Mouse (Mus musculus) heart, postnatal 25 days (tissue): ENCODE data around the gene Hoxa10. TPM values are rescaled to one million over a fixed set of nuclear protein-coding genes. Genes with fewer than 3 reads are reported as not detected.
A peak's percentile ranks its signal among the peaks of the same experiment; 100 is the strongest.

Experiments
- DNase-seq: peaks from one replicate; pipeline ENCODE4 v3.0.0; 2022; ENCODE audit warnings: low spot score
- intact Hi-C: fragments of 180-260 bp; cut with DNase I; formaldehyde crosslinking; loops from one replicate; pipeline ENCODE4 v1.15.1; 2025
- total RNA-seq, 2 experiments: library from RNA; stranded (reverse); gene quantifications; 2 replicates each; pipeline ENCODE4 v1.2.3; 2021

The Hoxa10 gene
- total RNA-seq, 2 experiments from 2014 or later = not detected

GRCm38 (mm10) chr6:52222729-52223128 lies 17.9 kb downstream of the Hoxa10 start:
- intact Hi-C loops = loop anchor here (10.0 kb wide), 1 partner anchor 838 kb away; no protein-coding TSS in a partner anchor
- no peak for DNase-seq

- intact Hi-C loops = loop anchor here (1.0 to 10.0 kb wide), 3 partner anchors 351 to 837 kb away; no protein-coding TSS in a partner anchor
Observed at GRCm38 (mm10) chr6:52221993-52222685, 18.5 kb downstream of the Hoxa10 start.

GRCm38 (mm10) chr6:52221337-52221992 lies 19.2 kb downstream of the Hoxa10 start, which contains the start of gene Hoxa7:
Gene Hoxa7 (minus strand): TSS chr6:52221854.
- intact Hi-C loops = loop anchor here (1.0 to 10.0 kb wide), 3 partner anchors 351 to 837 kb away; no protein-coding TSS in a partner anchor
- peak; percentile 62 for DNase-seq

More at GRCm38 (mm10) chr6:52221993-52222685, 18.5 kb downstream of the Hoxa10 start:
- DNase-seq = no peak

DNA sequence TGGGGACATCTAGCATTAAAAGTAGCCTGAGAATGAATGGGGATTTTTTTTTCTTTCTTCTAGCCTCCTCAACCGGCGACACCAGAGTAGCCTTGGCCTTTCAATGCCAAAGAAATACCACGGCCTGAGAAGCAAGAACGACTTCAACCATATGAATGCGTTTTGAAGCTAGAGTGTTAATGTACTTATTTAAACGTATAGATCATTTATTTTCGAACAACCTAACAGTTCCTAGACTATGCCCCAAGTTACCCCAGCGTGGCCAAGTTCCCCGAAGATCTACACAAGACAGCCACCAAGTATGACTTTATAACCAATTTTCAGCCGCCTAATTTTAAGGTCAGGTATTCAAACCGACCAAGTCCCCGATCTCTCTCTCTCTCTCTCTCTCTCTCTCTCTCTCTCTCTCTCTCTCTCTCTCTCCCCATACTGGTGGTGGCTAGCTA lies 19.8 kb downstream of the Hoxa10 start:
- DNase-seq = no peak
- intact Hi-C loops = loop anchor here (1.0 to 10.0 kb wide), 3 partner anchors 350 to 836 kb away; no protein-coding TSS in a partner anchor

DNA sequence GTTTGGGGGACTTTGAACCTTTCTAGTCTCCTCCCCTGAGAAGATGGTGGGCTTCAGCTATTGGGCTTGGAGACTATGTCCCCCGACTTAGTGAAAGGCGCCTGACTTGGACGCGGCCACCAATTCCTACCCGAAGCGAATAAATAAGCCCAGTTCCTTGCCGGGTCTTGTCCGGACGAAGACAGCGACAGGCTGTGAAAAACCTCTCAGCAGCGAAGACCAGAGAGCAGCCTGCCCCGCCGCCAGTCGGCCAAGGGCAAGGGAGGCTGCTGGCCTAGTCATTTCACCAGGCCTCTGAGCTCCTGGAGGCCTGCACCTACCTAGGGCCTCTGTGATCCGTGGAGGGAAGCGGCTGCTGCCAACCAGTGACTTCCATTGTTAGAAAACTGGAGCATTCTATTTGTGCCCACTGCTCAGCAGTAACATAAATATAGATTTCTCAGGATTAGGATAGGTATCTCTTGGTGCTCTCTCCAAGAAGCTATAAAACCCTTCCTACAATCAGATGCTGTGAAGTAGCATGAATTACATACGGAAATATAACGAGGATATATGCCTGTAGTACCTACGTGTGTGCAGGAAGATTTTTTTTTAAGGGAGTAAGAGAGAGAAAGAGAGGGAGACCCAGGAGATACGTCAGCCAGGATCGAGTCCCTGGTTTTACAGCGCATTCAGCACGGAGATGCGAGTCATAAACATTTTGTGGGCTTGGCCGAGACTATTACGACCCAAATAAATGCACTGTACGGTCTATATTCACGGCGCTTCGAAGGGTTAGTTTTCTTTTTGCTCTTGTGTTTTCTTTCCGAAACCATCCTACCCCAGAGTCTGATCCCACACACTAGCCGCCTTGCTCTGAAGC lies 20.4 kb downstream of the Hoxa10 start:
- intact Hi-C loops = loop anchor here (2.0 to 10.0 kb wide), 2 partner anchors 349 to 835 kb away; no protein-coding TSS in a partner anchor
- no peak for DNase-seq

- intact Hi-C loops = loop anchor here (5.0 kb wide), 1 partner anchor 1037 kb away; no protein-coding TSS in a partner anchor
- DNase-seq = no peak
Observed at GRCm38 (mm10) chr6:52219234-52219942, 21.3 kb downstream of the Hoxa10 start.

GRCm38 (mm10) chr6:52218643-52219215 lies 21.9 kb downstream of the Hoxa10 start:
- intact Hi-C loops = loop anchor here (5.0 kb wide), 1 partner anchor 1036 kb away; no protein-coding TSS in a partner anchor
- DNase-seq = no peak

- intact Hi-C loops = loop anchor here (5.0 kb wide), 1 partner anchor 1036 kb away; no protein-coding TSS in a partner anchor
- DNase-seq = no peak
Observed at GRCm38 (mm10) chr6:52217895-52218642, 22.6 kb downstream of the Hoxa10 start.

DNA sequence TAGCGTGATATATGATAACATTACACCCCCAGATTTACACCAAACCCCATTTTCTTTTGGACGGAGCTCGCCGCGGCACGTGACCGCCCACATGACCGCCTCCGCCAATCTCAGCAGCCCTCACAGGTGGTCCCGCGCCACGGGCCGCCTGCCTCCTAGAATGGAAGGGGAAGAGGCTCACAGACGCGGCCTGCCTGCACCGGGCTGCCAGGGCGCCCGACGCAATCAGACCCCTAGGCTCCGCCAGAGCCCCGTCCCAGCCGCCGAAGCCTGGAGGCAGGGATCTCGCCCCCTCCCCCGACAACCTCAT lies 23.2 kb downstream of the Hoxa10 start:
- DNase-seq = no peak
- intact Hi-C loops = loop anchor here (5.0 kb wide), 1 partner anchor 1035 kb away; no protein-coding TSS in a partner anchor

DNA sequence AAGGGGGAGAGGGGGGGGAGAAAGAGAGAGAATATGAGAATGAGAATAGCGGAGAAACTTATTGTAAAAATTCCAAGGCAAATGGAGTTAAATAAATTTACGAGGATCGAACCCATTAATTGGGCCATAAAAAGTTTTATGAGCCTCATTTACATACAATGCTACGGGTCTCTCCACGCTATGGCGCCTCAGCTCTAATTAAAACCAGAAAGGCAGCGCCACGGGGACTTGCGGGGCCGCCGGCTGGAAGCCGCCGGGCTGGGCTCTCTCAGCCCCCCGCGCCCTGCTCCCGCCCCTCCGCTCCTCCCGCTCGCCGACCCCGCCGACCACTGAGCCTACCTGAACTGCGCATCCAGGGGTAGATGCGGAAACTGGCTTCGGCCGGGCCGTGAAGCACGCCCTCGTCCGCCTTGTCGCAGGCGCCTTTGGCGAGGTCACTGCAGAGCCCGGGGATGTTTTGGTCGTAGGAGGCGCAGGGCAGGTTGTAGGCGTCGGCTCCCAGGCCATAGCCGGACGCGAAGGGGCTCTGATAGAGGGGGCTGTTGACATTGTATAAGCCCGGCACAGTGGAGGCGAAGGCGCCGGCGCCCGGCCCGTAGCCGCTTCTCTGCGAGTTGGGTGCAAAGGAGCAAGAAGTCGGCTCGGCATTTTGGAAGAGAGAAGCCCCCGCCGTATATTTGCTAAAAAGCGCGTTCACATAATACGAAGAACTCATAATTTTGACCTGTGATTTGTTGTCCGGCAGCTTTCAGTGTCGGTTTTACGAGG lies 23.8 kb downstream of the Hoxa10 start:
- intact Hi-C loops = loop anchor here (5.0 kb wide), 1 partner anchor 1035 kb away; no protein-coding TSS in a partner anchor
- no peak for DNase-seq

GRCm38 (mm10) chr6:52215771-52216535 lies 24.7 kb downstream of the Hoxa10 start:
- DNase-seq = no peak
- intact Hi-C loops = loop anchor here (5.0 kb wide), 1 partner anchor 1034 kb away; no protein-coding TSS in a partner anchor

DNA sequence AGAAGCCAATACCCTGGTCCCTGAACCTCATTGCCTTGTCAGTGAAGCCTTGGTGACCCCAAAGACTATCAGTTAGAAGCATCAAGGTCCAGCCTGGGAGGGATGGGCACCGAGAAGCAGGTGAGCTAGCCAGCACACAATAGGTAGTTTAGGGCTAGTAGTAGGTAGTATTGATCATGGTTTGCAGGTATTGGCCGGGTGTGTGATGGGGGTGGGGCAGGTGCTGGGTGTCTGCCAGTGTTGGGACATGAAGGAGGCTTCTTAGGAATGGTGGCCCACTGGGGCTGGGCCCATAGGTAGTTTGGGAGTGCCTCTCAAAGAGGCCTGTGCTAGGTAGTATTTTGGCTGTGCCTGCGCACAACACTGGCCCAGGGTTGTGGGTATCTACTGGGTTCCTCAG lies 25.6 kb downstream of the Hoxa10 start:
- intact Hi-C loops = loop anchor here (5.0 kb wide), 1 partner anchor 1033 kb away; no protein-coding TSS in a partner anchor

DNA sequence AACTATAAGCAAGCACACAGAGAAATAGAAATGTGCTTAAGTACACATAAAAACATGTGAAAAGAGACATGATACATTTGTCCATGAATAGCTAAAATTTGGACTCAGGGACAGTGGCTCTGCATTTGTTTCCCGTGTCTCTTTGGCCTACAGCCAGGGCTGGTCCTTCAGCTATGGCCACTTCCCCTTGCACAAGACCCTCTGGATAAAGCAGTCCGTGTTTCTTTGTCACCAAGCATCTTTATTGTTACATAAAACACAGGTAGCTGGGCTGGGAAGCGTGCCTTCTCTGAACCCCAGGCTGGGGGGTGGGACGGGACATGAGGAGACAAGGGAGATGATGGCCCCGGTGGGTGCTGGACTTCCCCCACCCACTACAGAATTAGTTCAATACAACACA lies 26.4 kb downstream of the Hoxa10 start:
- DNase-seq = no peak
- intact Hi-C loops = no loop called here

More for the DNA sequence above, 25.6 kb downstream of the Hoxa10 start:
- no peak for DNase-seq

GRCm38 (mm10) chr6:52213119-52213986 lies 27.3 kb downstream of the Hoxa10 start, which contains the start of the genes Hoxa3 and Gm28308:
Gene Hoxa3 (minus strand): TSS chr6:52213336.
Gene Gm28308 (minus strand): TSS chr6:52213339.
- no peak for DNase-seq
- intact Hi-C loops = no loop called here

- no peak for DNase-seq
- intact Hi-C loops = no loop called here
Observed at GRCm38 (mm10) chr6:52212556-52213118, 28.0 kb downstream of the Hoxa10 start.
